Mouse (Mus musculus) CD4-positive naive resting alpha-beta T cell, adult 76 days (primary cell): ENCODE measurements around the gene Oxsm. TPM values are rescaled to one million over a fixed set of nuclear protein-coding genes. Genes with fewer than 3 reads are reported as not detected.

Experiments
- total RNA-seq: library from RNA; stranded (reverse); gene quantifications from one replicate; pipeline ENCODE4 v1.2.4, GENCODE M21; 2023

Gene Oxsm
- total RNA-seq: 4.8 TPM

DNA sequence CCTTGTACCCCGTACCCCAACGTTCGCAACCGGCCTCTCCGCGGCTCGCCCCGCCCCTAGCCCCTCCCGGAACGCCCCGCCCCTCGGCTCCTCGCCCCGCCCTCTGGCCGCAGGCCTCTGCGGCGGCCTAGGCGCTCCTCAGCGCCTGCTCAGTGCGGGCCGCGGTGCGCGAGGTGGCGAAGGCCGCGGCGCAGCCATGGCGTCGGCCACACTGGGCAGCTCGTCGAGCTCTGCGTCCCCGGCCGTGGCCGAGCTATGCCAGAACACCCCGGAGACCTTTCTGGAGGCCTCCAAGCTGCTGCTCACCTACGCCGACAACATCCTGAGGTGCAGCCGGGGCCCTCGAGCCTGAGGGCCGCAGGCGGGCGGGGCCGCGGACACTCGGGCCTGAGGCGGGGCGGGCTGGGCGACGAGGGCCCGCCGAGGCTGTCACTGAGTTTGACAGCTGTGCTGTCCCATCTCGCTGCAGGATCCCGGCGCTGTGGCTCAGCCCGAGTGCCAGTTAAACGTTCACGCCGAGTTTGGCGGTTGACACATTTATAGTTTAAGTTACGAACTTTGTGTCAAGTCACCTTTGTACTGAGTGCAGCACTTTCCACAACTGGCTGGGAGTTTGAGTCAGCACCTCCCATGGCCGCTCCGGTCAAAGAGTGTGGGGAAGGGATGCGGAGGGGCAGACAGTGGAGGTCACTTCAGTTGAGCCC lies at the start of gene Oxsm, which contains the start of gene Ngly1:
TSS of gene Oxsm (minus strand) at position 638 of the 704 bp plus-strand sequence.
TSS of gene Ngly1 (plus strand) at position 110 of the 704 bp plus-strand sequence.

Other genes starting within 250 kb of the Oxsm start
- 65.8 TPM for gene Ngly1, start 528 bp downstream of the Oxsm start, total RNA-seq
- 177 TPM for gene Top2b, start 115.4 kb upstream of the Oxsm start, total RNA-seq